Mouse (Mus musculus) NIH3T3 (cell line): ENCODE data around the gene Map1a.

Experiments
- DNase-seq: peaks from one replicate; pipeline ENCODE4 v3.0.0-alpha.2; 2012; ENCODE audit warnings: low read depth

Gene Map1a

DNA sequence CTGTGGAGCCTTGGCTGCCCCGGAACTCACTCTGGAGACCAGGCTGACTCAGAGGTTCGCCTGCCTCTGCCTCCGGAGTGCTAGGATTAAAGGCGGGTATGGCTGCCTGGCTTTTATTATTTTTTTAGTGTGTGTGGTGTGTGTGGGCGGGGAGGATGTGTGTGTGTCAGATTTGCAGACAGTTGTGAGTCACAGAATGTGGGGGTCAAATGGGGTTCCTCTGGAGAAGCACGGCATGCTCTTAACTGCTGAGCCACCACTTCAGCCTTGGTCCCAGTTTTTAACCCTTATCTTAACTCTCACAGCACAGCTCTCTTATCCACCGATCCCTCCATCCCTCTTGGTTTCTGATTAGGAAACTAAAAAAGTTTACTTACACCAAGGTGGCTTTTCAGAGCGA lies 26.9 kb downstream of the Map1a start:
- DNase-seq: peak; percentile 48

DNA sequence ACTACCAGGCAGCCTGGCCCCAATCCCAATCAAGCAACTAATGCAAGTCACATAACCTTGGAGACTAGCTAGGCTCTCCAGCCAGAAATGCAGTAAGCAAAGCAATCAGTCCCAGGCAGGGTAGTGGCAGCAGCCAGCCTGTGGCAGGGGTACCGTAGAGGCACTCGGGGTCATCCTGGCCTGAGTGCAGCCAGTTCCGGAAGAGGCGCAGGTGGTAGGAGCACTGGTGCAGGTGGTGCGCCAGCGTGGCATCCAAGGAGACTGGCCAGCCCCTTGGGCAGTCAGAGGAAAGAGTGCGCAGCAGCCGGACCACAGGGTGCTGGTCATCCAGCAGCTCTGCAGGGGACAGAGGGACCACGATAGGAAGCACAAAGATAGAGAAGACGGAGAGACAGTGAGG lies 33.6 kb downstream of the Map1a start:
- no peak for DNase-seq

DNA sequence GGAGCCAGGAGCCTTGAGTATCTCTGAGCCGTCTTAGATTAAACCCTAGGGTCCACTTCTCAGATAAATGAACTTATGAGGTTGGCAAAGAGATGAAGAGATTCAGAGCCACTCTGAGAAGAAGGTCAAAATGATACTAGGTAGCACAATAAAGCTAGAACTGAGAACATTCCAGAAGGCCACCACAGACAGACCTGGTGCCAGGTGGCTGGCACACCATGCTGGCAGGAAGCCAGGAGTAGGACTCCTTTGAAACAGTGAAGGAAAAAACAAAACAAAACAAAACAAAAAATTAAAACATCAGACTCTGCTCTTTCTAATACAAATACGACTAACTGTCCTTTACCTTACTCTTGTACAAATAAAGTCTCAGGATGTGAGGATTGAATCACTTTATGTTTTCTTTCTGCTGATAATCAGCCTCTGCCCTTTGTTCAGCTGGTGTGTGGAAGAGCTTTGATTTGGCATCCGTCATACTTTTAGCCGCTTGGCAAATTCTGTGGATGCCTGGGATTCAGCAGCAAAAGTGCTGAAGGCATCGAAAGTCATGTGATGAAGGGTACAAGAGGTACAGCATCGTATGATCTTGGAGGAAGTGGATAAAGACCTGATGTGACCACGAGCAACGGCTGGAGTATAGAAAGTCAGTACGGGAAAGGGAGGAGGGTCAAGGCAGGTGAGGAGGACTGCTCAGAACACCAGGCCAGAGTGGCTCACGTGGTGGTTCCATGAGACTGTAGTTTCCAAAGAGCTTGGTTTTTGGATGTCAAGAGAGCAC lies 34.5 kb downstream of the Map1a start:
- no peak for DNase-seq

DNA sequence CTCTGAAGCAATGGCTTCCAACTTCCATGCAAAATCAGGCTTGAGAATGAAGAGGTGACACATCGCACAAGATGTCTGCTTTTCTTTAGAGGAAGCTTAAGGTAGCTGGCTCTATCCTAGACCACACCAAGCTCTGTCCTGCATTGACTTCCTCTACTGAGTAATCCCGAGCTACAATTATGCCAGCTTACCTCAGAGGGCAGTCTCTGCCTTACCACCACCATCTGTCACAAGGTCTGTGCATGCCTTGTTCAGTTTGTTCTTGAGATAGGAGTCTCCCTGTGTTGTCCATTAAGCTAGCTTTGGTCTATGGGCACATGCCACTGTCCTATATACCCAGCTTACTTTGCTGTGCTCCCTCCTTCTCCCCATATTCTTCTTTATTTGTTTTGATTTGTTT lies 40.1 kb downstream of the Map1a start:
- no peak for DNase-seq

DNA sequence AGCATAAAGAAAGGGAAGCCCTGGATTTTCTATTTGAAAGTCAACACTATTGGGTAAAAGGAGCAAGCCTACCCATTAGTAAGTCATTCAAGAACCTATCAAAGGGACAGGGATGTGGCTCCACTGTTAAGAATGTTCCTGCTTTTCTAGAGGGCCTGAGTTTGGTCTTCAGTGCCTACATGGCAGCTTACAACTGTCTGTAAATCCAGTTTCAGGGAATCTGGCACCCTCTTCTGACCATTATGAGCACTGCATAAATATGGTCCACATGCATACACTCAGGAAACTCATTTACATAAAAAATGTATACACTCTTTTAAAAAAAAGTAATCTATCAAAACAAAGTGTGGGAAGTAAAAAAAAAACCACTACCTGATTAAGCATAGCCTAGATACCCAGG lies 49.7 kb downstream of the Map1a start:
- DNase-seq: peak; percentile 39

DNA sequence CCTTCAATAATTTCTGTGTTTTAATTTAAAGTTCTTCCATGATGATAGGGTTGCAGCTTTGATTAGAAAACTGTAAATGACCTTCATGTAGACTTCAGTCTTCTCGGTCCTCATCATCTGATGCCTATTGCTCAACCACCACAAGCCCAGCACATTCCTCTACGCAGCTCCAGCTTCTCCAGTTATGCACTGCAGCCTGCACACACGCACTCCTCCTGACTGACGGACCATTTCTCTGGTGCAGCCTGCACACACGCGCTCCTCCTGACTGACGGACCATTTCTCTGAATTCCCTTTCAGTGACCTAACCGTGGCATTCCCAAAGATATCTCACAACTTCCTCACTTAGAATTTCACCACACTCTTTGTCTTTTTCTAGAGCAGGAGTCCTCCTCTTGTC lies 63.8 kb downstream of the Map1a start:
- no peak for DNase-seq

DNA sequence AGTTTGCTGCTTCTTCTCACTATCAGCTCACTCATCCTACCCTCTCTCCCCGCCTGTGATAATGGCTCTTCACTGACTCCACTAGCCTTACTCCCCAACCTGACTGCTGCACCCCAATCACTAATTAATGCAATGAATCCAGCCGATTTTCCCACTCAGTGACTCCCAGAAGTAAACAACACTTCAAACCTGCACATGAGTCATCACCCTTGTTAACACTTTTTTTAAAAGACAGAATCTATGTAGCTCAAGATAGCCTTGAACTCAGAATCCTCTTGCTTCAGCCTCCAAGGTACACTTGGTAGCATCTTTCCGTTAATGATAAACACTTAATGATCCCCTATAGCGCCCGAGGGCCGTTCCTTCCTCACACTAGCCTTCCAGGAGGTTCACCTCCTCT lies 65.0 kb downstream of the Map1a start:
- no peak for DNase-seq

DNA sequence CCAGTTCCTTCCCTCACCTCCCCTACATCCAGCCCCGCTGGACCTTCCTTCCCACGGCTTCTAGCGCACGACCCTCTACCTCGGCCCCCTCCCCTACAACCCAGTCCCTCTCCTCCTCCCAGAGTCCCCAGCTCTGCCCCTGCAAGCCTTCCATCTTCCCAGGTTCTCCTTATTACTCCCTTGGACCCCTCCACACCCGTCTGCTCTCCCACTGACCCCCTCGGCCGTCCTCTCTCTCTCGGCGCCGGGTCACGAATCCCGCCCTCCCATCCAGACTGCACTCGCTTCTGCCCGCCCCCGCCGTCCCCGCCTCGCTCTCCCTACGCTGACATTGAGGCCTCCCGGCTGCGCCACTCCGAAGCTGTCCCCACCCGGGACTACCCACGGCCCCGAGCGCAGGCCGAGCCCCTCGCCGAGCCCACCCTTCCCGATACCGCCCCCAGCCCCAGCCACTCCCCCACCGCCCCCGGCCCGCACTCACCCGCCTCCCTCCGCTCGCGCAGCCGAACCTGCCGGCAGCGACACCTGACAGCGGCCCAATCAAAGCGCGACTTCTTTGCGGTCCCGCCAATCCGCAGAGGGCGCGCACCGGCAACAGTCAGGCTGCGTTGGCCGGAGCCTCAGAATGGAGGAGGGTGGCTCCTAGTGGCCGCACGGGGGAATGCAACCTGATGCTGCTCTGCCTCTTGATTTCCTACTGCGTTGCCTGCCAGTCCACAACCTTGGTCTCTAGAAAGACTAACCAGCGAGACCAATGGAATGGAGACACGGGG lies 65.6 kb downstream of the Map1a start, which contains the start of gene Ppip5k1:
Gene Ppip5k1 (minus strand): TSS at position 577 of the 773 bp plus-strand sequence.
- peak; percentile 97 for DNase-seq

DNA sequence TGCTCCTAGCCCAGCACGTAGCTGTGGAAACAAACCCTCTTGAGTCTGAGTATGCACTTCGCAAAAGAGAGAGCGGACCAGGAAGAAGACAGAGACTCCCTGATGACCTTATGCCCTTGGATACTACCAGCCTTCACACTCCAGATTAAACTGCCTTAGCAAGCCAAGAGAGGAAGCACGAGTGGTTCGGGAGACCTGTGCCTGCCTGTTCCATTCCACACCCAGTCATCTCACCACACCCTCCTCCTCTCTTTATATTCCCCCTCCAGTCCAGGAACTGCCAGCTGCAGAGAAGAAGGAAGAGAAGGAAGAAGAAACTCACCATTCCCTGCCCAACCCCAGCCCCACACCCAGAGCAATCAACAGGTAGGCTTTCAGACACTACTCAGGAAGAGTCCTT lies 68.1 kb downstream of the Map1a start, which contains the start of gene Ckmt1:
Gene Ckmt1 (plus strand): TSS at position 221 of the 400 bp plus-strand sequence.
- DNase-seq: no peak

DNA sequence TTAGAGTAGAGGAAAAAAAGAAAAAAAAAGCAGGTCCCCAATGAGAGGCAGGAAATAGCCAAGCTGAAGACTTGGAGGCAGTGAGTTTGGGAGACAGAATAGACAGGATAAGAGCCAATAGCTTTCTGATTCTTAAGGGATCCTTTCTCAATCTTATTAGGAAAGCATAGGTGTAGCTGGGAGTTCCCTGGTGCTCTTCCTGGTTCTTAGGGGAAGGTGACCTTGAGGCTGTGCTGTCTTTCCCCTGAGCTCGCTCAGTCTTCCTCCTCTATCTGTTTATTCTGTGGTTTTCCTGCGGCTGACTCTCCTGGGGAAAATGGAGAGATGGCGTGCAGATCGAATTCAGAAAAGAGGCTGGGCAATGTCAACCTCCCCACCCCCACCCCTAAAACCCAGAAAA lies 68.6 kb downstream of the Map1a start:
- DNase-seq: no peak

DNA sequence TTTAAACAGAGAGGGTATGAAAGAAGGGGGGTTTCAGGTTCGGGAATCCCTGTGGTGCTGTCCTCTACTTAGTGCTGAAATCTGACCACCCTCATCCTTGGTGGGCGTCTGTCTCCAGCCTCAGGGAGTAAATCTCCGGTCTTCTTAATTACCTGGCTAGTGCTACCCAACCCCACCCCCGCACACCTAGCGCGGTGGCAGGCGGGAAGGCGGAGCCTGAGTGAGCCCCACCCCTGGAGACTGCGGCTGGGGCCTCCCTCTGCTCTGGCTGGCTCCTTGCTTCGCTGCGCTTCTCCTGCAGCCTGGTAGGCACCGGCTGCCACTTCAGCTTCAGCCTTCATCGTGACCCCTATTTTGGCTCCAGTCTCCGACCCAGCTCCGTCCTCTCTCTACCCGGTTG lies 69.0 kb downstream of the Map1a start:
- DNase-seq: peak; percentile 39

DNA sequence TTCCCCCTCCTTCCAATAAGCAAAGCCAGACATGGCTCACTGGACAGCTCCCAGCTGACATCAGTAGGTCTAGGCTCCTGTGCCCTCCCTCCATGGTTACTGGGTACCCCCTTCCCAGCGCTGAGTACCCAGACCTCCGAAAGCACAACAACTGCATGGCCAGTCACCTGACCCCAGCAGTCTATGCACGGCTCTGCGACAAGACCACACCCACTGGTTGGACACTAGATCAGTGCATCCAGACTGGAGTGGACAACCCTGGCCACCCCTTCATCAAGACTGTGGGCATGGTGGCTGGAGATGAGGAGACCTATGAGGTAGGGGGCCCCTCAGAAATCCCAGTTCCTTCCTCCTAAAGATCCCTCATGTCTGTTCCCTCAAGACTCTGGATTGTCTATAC lies 70.1 kb downstream of the Map1a start:
- DNase-seq: no peak
